Mouse (Mus musculus): ENCODE data around the gene Rasl11a. TPM values are rescaled to one million over a fixed set of nuclear protein-coding genes. Genes with fewer than 3 reads are reported as not detected.
"Not testable (repeated sequence)": the region's sequence is repeated elsewhere in the genome, so short reads cannot be mapped to it uniquely, and the experiment has no call there.

Rasl11a gene
- polyA plus RNA-seq, 1 experiment from 2014 or later: 12.5 TPM

- Histone ChIP-seq H3K9me3 (peaks cover 4% of the 10 kb centered on the region), H3K4me2 (replicated peaks) (no peak overlapping the region), H3K4me3 (replicated peaks) (no peak overlapping the region), H3K27me3 (no peaks in the 10 kb centered on the region), H3K9ac (replicated peaks) (no peak overlapping the region), H3K4me1 (replicated peaks) (no peaks in the 10 kb centered on the region), H3K36me3 (no peaks in the 10 kb centered on the region), H3K27ac (no peak overlapping the region)
- ATAC-seq: no peak
- WGBS: 91% methylated on average over 5 of the region's 5 CpGs
These were observed 28.2 kb downstream of the Rasl11a start for GRCm38 (mm10) chr5:146872981-146873631.

GRCm38 (mm10) chr5:146876024-146876423, 31.2 kb downstream of the Rasl11a start:
- ATAC-seq: no peak
- H3K4me3 ChIP-seq (replicated peaks): no peak overlapping the region
- no peak overlapping the region for H3K9ac ChIP-seq (replicated peaks)
- WGBS: 89% methylated on average over 2 of the region's 2 CpGs
- H3K27ac ChIP-seq: no peak overlapping the region
- H3K9me3 ChIP-seq: peaks cover 4% of the 10 kb centered on the region
- no peaks in the 10 kb centered on the region for H3K27me3 ChIP-seq
- no peak overlapping the region for H3K4me2 ChIP-seq (replicated peaks)
- H3K36me3 ChIP-seq: no peaks in the 10 kb centered on the region
- H3K4me1 ChIP-seq (replicated peaks): no peaks in the 10 kb centered on the region

- 84% methylated on average over 5 of the region's 6 CpGs for WGBS
- H3K36me3 ChIP-seq, ATAC-seq: not testable (repeated sequence)
These were observed 33.0 kb downstream of the Rasl11a start for GRCm38 (mm10) chr5:146877882-146878281.

GRCm38 (mm10) chr5:146882261-146882660, 37.4 kb downstream of the Rasl11a start:
- Histone ChIP-seq H3K4me3 (replicated peaks) (no peak overlapping the region), H3K27ac (no peak overlapping the region), H3K9me3 (no peaks in the 10 kb centered on the region), H3K9ac (replicated peaks) (no peak overlapping the region), H3K4me2 (replicated peaks) (no peak overlapping the region), H3K4me1 (replicated peaks) (no peaks in the 10 kb centered on the region), H3K27me3 (no peaks in the 10 kb centered on the region), H3K36me3 (no peaks in the 10 kb centered on the region)
- ATAC-seq: no peak
- 90% methylated on average over 6 of the region's 6 CpGs for WGBS

More at GRCm38 (mm10) chr5:146877882-146878281, 33.0 kb downstream of the Rasl11a start:
- H3K4me1 ChIP-seq (replicated peaks); H3K4me3 ChIP-seq (replicated peaks); H3K9ac ChIP-seq (replicated peaks); H3K27me3 ChIP-seq; H3K27ac ChIP-seq; H3K4me2 ChIP-seq (replicated peaks); H3K9me3 ChIP-seq: not testable (repeated sequence)

- WGBS: 70% methylated on average over 7 of the region's 7 CpGs
- ATAC-seq: no peak
These were observed 38.2 kb downstream of the Rasl11a start for GRCm38 (mm10) chr5:146883053-146883452.

GRCm38 (mm10) chr5:146883486-146884272, 38.8 kb downstream of the Rasl11a start:
- ATAC-seq: no peak
- Histone ChIP-seq H3K27me3 (peaks cover 2% of the 10 kb centered on the region; the same call in 1 of the 2 replicates), H3K4me3 (replicated peaks) (no peak overlapping the region), H3K9ac (replicated peaks) (no peak overlapping the region), H3K4me1 (replicated peaks) (no peaks in the 10 kb centered on the region), H3K9me3 (no peaks in the 10 kb centered on the region), H3K36me3 (no peaks in the 10 kb centered on the region), H3K4me2 (replicated peaks) (no peak overlapping the region), H3K27ac (no peak overlapping the region)
- WGBS: 80% methylated on average over 15 of the region's 15 CpGs

More at GRCm38 (mm10) chr5:146883053-146883452, 38.2 kb downstream of the Rasl11a start:
- Histone ChIP-seq H3K27me3 (no peaks in the 10 kb centered on the region), H3K9ac (replicated peaks) (no peak overlapping the region), H3K4me1 (replicated peaks) (no peaks in the 10 kb centered on the region), H3K27ac (no peak overlapping the region), H3K4me2 (replicated peaks) (no peak overlapping the region), H3K36me3 (no peaks in the 10 kb centered on the region), H3K9me3 (no peaks in the 10 kb centered on the region), H3K4me3 (replicated peaks) (no peak overlapping the region)

- peaks cover 3% of the 10 kb centered on the region; the same call in 1 of the 2 replicates for H3K27me3 ChIP-seq
- peak overlapping the region; percentile 31; the same call in 1 of the 2 replicates for H3K4me2 ChIP-seq (replicated peaks)
- no peaks in the 10 kb centered on the region for H3K4me1 ChIP-seq (replicated peaks)
- no peak overlapping the region for H3K4me3 ChIP-seq (replicated peaks)
- H3K36me3 ChIP-seq: no peaks in the 10 kb centered on the region
- H3K9me3 ChIP-seq: no peaks in the 10 kb centered on the region
- no peak overlapping the region for H3K9ac ChIP-seq (replicated peaks)
- 11% methylated on average over 14 of the region's 14 CpGs for WGBS
- ATAC-seq: 0 out of 2 replicates have a peak, but pooled peaks have one; percentile 27
- H3K27ac ChIP-seq: no peak overlapping the region
These were observed 46.3 kb downstream of the Rasl11a start for GRCm38 (mm10) chr5:146891127-146891526.

GRCm38 (mm10) chr5:146892904-146893303, 48.0 kb downstream of the Rasl11a start:
- Histone ChIP-seq H3K9ac (replicated peaks) (no peak overlapping the region), H3K4me1 (replicated peaks) (no peaks in the 10 kb centered on the region), H3K9me3 (no peaks in the 10 kb centered on the region), H3K36me3 (no peaks in the 10 kb centered on the region), H3K4me3 (replicated peaks) (no peak overlapping the region), H3K4me2 (replicated peaks) (no peak overlapping the region), H3K27me3 (peaks cover 3% of the 10 kb centered on the region; the same call in 1 of the 2 replicates), H3K27ac (no peak overlapping the region)
- ATAC-seq: no peak
- WGBS: 88% methylated on average over 4 of the region's 4 CpGs

GRCm38 (mm10) chr5:146893478-146894182, 48.8 kb downstream of the Rasl11a start:
- WGBS: 86% methylated on average over 11 of the region's 11 CpGs
- no peaks in the 10 kb centered on the region for H3K4me1 ChIP-seq (replicated peaks)
- no peak for ATAC-seq
- peaks cover 1% of the 10 kb centered on the region; the same call in 1 of the 2 replicates for H3K27me3 ChIP-seq
- H3K9me3 ChIP-seq: no peaks in the 10 kb centered on the region
- no peak overlapping the region for H3K4me3 ChIP-seq (replicated peaks)
- no peak overlapping the region for H3K27ac ChIP-seq
- no peak overlapping the region for H3K9ac ChIP-seq (replicated peaks)
- no peaks in the 10 kb centered on the region for H3K36me3 ChIP-seq
- H3K4me2 ChIP-seq (replicated peaks): no peak overlapping the region

GRCm38 (mm10) chr5:146895667-146896066, 50.8 kb downstream of the Rasl11a start:
- H3K4me1 ChIP-seq (replicated peaks); H3K4me3 ChIP-seq (replicated peaks); H3K9me3 ChIP-seq; H3K4me2 ChIP-seq (replicated peaks); H3K36me3 ChIP-seq; H3K9ac ChIP-seq (replicated peaks); H3K27me3 ChIP-seq; H3K27ac ChIP-seq; ATAC-seq: not testable (repeated sequence)
- WGBS: 90% methylated on average over 14 of the region's 16 CpGs

- H3K4me3 ChIP-seq (replicated peaks): no peak overlapping the region
- H3K27ac ChIP-seq: no peak overlapping the region
- H3K4me2 ChIP-seq (replicated peaks): no peak overlapping the region
- H3K9me3 ChIP-seq: no peaks in the 10 kb centered on the region
- no peaks in the 10 kb centered on the region for H3K27me3 ChIP-seq
- no peak for ATAC-seq
- H3K36me3 ChIP-seq: no peaks in the 10 kb centered on the region
- 81% methylated on average over 13 of the region's 13 CpGs for WGBS
- no peak overlapping the region for H3K9ac ChIP-seq (replicated peaks)
- H3K4me1 ChIP-seq (replicated peaks): no peaks in the 10 kb centered on the region
These were observed 52.1 kb downstream of the Rasl11a start for GRCm38 (mm10) chr5:146896973-146897372.

Measured in midbrain, embryonic 13.5 days (tissue).